Mouse (Mus musculus) kidney, adult 2 months (tissue): ENCODE results near the gene Osmr. TPM values are rescaled to one million over a fixed set of nuclear protein-coding genes. Genes with fewer than 3 reads are reported as not detected.
A peak's percentile ranks its signal among the peaks of the same experiment; 100 is the strongest.
"Not testable (repeated sequence)": the region's sequence is repeated elsewhere in the genome, so short reads cannot be mapped to it uniquely, and the experiment has no call there.

Experiments used
- DNase-seq: peaks from one replicate; pipeline ENCODE4 v3.0.0; 2021
- H3K27ac ChIP-seq: fragments of 200-500 bp; 2 replicates; pipeline ENCODE4 v1.5.1; 2012; ENCODE audit warnings: low read depth, low read length, control low read depth, inconsistent platforms; ENCODE audit not compliant: insufficient read depth
- H3K27me3 ChIP-seq: fragments of 200-500 bp; replicated peaks from 2 replicates; pipeline ENCODE4 v1.6.1; 2012; ENCODE audit warnings: mild to moderate bottlenecking, moderate library complexity, low read length, inconsistent platforms; ENCODE audit not compliant: control insufficient read depth, insufficient read depth
- H3K36me3 ChIP-seq: fragments of 200-500 bp; 2 replicates; pipeline ENCODE4 v1.6.1; 2012; ENCODE audit warnings: mild to moderate bottlenecking, moderate library complexity, low read length, inconsistent platforms; ENCODE audit not compliant: control insufficient read depth, insufficient read depth
- H3K4me1 ChIP-seq: fragments of 200-500 bp; 2 replicates; pipeline ENCODE4 v1.6.1; 2011; ENCODE audit warnings: low read length; ENCODE audit not compliant: control insufficient read depth, insufficient read depth
- H3K4me3 ChIP-seq: fragments of 200-500 bp; 2 replicates; pipeline ENCODE4 v1.5.1; 2011; ENCODE audit warnings: mild to moderate bottlenecking, low read depth, low read length, control low read depth; ENCODE audit not compliant: insufficient read depth
- CTCF ChIP-seq: fragments of 200-500 bp; conservative IDR thresholded peaks from 2 replicates; pipeline ENCODE4 v1.5.1; 2011; ENCODE audit warnings: low read depth, mild to moderate bottlenecking, control low read depth, low read length, moderate library complexity, mixed read lengths; ENCODE audit not compliant: insufficient read depth, insufficient read length
- POLR2A ChIP-seq: fragments of 200-500 bp; IDR thresholded peaks from one replicate; pipeline ENCODE4 v1.6.1; 2011; ENCODE audit warnings: low read depth, low read length, control low read depth
- WGBS: fragments of 180-500 bp; shearing (Covaris S2); methylation state at CpG from one replicate; pipeline ENCODE4 v1.1.7; 2018; 5-methylcytosine and 5-hydroxymethylcytosine counted together
- polyA plus RNA-seq: library from polyadenylated mRNA; depleted of rRNA; stranded (reverse); fragments of >200 nt; gene quantifications from 2 replicates; pipeline ENCODE4 v1.2.3, GENCODE M21; 2012

The Osmr gene
- polyA plus RNA-seq, 1 experiment: 6.2 TPM

GRCm38 (mm10) chr15:6861617-6862016 lies 13.2 kb downstream of the Osmr start:
- DNase-seq: peak; percentile 36
- no peak overlapping the region for H3K4me3 ChIP-seq
- H3K27ac ChIP-seq: no peak overlapping the region
- no peaks in the 10 kb centered on the region for H3K36me3 ChIP-seq
- H3K27me3 ChIP-seq: no peaks in the 10 kb centered on the region
- TF ChIP-seq POLR2A (no peak), CTCF (no peak)
- 71% methylated on average over 7 of the region's 7 CpGs for WGBS
- no peaks in the 10 kb centered on the region for H3K4me1 ChIP-seq

- H3K27ac ChIP-seq: no peak overlapping the region
- H3K27me3 ChIP-seq: no peaks in the 10 kb centered on the region
- WGBS: 76% methylated on average over 7 of the region's 7 CpGs
- H3K36me3 ChIP-seq: no peaks in the 10 kb centered on the region
- H3K4me1 ChIP-seq: no peaks in the 10 kb centered on the region
- TF ChIP-seq POLR2A (no peak), CTCF (no peak)
- H3K4me3 ChIP-seq: no peak overlapping the region
- DNase-seq: no peak
Observed at GRCm38 (mm10) chr15:6859781-6860180, 15.0 kb downstream of the Osmr start.

DNA sequence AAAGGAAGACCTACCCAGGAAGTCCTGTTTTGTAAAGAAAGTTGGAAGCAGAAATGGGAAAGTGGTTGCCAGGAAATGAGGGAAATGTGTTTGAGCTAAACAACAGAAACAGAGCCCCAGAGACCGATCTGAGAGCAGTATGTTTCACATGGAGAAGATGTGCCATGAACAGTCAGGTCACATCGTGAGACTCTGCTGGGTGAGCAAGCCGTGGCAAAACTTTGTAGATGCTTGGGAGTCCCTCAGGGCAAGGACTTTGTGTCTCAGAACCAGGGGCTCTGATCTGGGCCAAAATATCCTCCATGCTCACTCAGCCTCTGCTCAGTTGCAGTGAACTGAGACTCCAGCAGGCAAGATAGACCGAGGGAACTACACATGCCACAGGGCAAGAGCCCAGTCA lies 15.9 kb downstream of the Osmr start:
- Histone ChIP-seq H3K4me3 (no peak overlapping the region), H3K36me3 (no peaks in the 10 kb centered on the region), H3K27me3 (no peaks in the 10 kb centered on the region), H3K4me1 (no peaks in the 10 kb centered on the region), H3K27ac (no peak overlapping the region)
- 58% methylated on average over 4 of the region's 4 CpGs for WGBS
- no peak for DNase-seq
- TF ChIP-seq POLR2A (no peak), CTCF (no peak)

DNA sequence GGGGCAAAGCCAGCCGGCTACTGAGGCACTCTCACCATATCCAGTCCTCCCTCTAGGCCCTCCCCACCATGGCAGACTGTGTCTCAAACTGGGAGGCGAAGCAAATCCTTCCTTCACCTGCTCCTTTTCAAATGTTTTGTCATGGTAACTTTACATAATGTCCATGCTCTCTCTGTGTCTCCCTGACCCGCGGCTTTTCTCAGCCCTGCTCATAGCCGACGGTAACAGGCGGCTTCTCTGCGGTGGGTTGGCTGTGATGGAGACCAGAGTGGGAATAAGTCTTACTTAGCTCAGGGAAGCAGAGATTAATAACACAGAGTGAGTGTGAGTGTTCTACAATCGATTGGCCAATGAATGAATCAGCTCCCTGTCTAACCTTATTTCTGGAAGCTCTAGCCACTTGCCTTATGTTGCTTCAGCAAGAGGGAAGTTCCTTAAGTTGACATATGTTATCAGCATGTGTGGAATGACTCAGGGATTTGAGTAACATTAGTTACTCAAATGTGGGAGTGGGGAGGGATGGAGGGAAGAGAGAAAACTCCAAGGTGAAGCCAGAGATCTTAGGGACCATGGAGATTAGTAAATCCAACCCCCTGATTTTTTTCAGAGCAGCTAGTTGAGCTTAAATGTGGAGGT lies 17.4 kb downstream of the Osmr start:
- no peak for DNase-seq
- no peak overlapping the region for H3K27ac ChIP-seq
- H3K27me3 ChIP-seq: no peaks in the 10 kb centered on the region
- H3K4me3 ChIP-seq: no peak overlapping the region
- no peaks in the 10 kb centered on the region for H3K4me1 ChIP-seq
- no peak for TF ChIP-seq POLR2A
- TF ChIP-seq CTCF: no peak
- H3K36me3 ChIP-seq: no peaks in the 10 kb centered on the region
- WGBS: 95% methylated on average over 9 of the region's 9 CpGs

DNA sequence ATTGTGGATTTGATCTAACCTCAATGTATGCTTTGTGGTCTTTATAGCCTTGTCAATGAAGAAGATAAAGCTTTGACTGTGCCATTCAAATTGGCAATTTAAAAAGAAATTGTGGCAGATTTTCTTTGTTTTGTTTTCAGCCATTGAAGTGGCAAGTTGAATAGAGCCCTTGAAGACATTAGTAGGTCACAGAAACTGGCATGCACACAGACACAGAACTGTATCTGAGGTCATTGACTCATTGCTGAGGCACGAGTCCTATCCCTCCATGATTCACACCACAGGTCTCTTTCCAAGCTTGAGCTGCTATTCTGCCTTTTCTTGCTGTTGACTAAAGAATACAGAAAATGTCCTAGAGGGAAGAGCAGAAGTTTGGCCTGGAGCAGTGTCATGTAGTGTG lies 24.9 kb downstream of the Osmr start:
- no peak for DNase-seq
- H3K36me3 ChIP-seq: no peaks in the 10 kb centered on the region
- no peaks in the 10 kb centered on the region for H3K27me3 ChIP-seq
- WGBS: 70% methylated on average over 1 of the region's 1 CpGs
- H3K4me3 ChIP-seq: no peak overlapping the region
- TF ChIP-seq POLR2A: no peak
- TF ChIP-seq CTCF: no peak
- H3K27ac ChIP-seq: no peak overlapping the region
- no peaks in the 10 kb centered on the region for H3K4me1 ChIP-seq

DNA sequence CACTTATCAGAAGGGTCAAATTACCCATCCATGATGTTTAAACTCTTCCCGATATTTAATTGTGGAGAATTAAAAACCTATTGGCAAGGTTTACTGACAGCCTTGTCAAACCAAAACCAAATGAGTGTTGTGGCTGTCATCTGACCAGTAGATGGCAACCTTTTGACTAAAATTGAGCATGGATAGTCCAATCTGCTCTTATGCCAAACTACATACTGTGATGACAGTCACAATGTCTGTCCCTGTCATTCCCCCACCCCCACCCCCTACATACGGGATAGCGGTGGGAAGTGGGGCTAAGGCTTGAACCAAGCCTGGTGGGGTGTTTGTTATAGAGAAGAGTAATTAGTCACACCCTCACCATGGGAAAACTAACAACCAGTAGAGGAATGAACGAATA lies 34.6 kb downstream of the Osmr start:
- 0 out of 2 replicates have a peak, but pooled peaks have one; percentile 17 for TF ChIP-seq CTCF
- no peak for TF ChIP-seq POLR2A

GRCm38 (mm10) chr15:6815807-6816206 lies 59.0 kb downstream of the Osmr start:
- Histone ChIP-seq H3K27ac (no peak overlapping the region), H3K4me3 (no peak overlapping the region), H3K4me1 (no peaks in the 10 kb centered on the region), H3K36me3 (no peaks in the 10 kb centered on the region), H3K27me3 (no peaks in the 10 kb centered on the region)
- 69% methylated on average over 4 of the region's 4 CpGs for WGBS
- no peak for DNase-seq
- TF ChIP-seq CTCF (no peak), POLR2A (no peak)

More for the DNA sequence above, 34.6 kb downstream of the Osmr start:
- H3K4me1 ChIP-seq: no peaks in the 10 kb centered on the region
- no peak overlapping the region for H3K27ac ChIP-seq
- DNase-seq: peak; percentile 43
- H3K36me3 ChIP-seq: no peaks in the 10 kb centered on the region
- H3K4me3 ChIP-seq: no peak overlapping the region
- WGBS: 47% methylated on average over 4 of the region's 4 CpGs
- H3K27me3 ChIP-seq: no peaks in the 10 kb centered on the region

- H3K36me3 ChIP-seq, H3K27me3 ChIP-seq, H3K4me1 ChIP-seq, H3K4me3 ChIP-seq, H3K27ac ChIP-seq, DNase-seq: not testable (repeated sequence)
- WGBS: 98% methylated on average over 8 of the region's 8 CpGs
Observed at GRCm38 (mm10) chr15:6801212-6801611, 73.6 kb downstream of the Osmr start.
